17 mouse cellular contexts compared by ENCODE assay signal in genomic region chr3:55750445-55751065, GRCm38 (mm10). TPM values are rescaled to one million over a fixed set of nuclear protein-coding genes. Genes with fewer than 3 reads are reported as not detected.
DNase-seq lines count a peak whose midpoint lies in the region; ATAC-seq and TF ChIP-seq lines count a peak whose summit lies in the region.
"Had no signal": no experiment of that assay in that cellular context is flagged by ENCODE, and none has a peak within 500 bp of the region (broad histone marks: within the 10 kb centered on the region; RNA-seq: fewer than 3 reads in every experiment).

No protein-coding gene starts in this region.

- H3K9ac ChIP-seq in midbrain, embryonic 12.5 days (replicated peaks), result no peak overlapping the region
- H3K9ac ChIP-seq: heart, embryonic 12.5 days had no signal

- 57% methylated on average over 11 of the region's 11 CpGs for WGBS in midbrain, embryonic 12.5 days

- H3K4me3 ChIP-seq in layer of hippocampus, adult 2 months, result no peak overlapping the region
- H3K4me3 ChIP-seq in midbrain, embryonic 12.5 days, result no peak overlapping the region
- H3K4me3 ChIP-seq: erythroblast, embryonic 14.5 days; heart, embryonic 12.5 days; megakaryocyte, embryonic 14.5 days had no signal

- peak overlapping the region; percentile 59 for H3K27ac ChIP-seq in layer of hippocampus, adult 2 months
- H3K27ac ChIP-seq in midbrain, embryonic 12.5 days (replicated peaks), result peak overlapping the region; percentile 68

- no peak overlapping the region for H3K4me2 ChIP-seq in midbrain, embryonic 12.5 days (replicated peaks)
- H3K4me2 ChIP-seq: heart, embryonic 12.5 days had no signal

- H3K36me3 ChIP-seq in midbrain, embryonic 12.5 days, result no peaks in the 10 kb centered on the region
- H3K36me3 ChIP-seq: heart, embryonic 12.5 days had no signal

- peaks cover 40% of the 10 kb centered on the region for H3K4me1 ChIP-seq in midbrain, embryonic 12.5 days
- H3K4me1 ChIP-seq: megakaryocyte, embryonic 14.5 days had no signal

- no peaks in the 10 kb centered on the region; the same call in 1 of the 2 replicates for H3K27me3 ChIP-seq in midbrain, embryonic 12.5 days
- H3K27me3 ChIP-seq: heart, embryonic 12.5 days had no signal

- no peaks in the 10 kb centered on the region for H3K9me3 ChIP-seq in midbrain, embryonic 12.5 days
- H3K9me3 ChIP-seq: heart, embryonic 12.5 days; megakaryocyte, embryonic 14.5 days had no signal

- no peak for ATAC-seq in midbrain, embryonic 12.5 days (ENCODE audit: low FRiP score, low read depth)

- no peak for TF ChIP-seq CTCF in layer of hippocampus, adult 2 months (conservative IDR thresholded peaks at IDR 0.05)

- no peak for DNase-seq in layer of hippocampus, adult 2 months (ENCODE audit: low spot score in 2 of 2)
- DNase-seq in layer of hippocampus, adult 9-11 months, result no peak
- peak; percentile 38 for DNase-seq in gonadal fat pad, adult 2 months (ENCODE audit: low read depth)
- peak; percentile 93 for DNase-seq in retina, postnatal 1 day
- DNase-seq in kidney, adult 8-10 months, result no peak
- DNase-seq in ovary, adult 18-20 months (ENCODE audit: low spot score), result no peak
- DNase-seq: cerebellum, adult 9-10 months; embryo, embryonic 11 days; gastrocnemius, postnatal 25 days; right cerebral cortex, postnatal 25 days; thymus, adult 2 months had no signal

RNA-seq across cellular contexts. Expression of gene Mab21l1, which starts 31.8 kb away (rescaled TPM):
- total RNA-seq in layer of hippocampus, adult 2 months (2021), result under 1 TPM; 0.64 to 0.77 TPM
- polyA plus RNA-seq in gonadal fat pad, adult 2 months (2012; rRNA removed), result 0.04 TPM in 1 of 2 replicates, not detected in the other
- polyA plus RNA-seq in midbrain, embryonic 12.5 days (2016; fragmentation: Nextera tagmentation; extraction: Ambion mirVana), result 148 and 164 TPM in 2 replicates
- total RNA-seq: hematopoietic stem cell, adult 5-6 weeks; liver, adult 2 months had no signal
- polyA plus RNA-seq: erythroblast, embryonic 14.5 days; liver, adult 2 months; thymus, adult 2 months had no signal

Comparison
In these comparisons a context has a peak if more than half of its experiments do, and no peak if none do; other contexts are left out.
1. DNase-seq: peak in gonadal fat pad, adult 2 months (single experiment) and retina, postnatal 1 day (single experiment); none in layer of hippocampus, adult 2 months (0 of 2), layer of hippocampus, adult 9-11 months (single experiment), kidney, adult 8-10 months (0 of 2) and ovary, adult 18-20 months (single experiment).
2. RNA of gene Mab21l1, which starts 31.8 kb away (polyA plus RNA-seq): 148 to 164 TPM in midbrain, embryonic 12.5 days; 0.04 TPM in gonadal fat pad, adult 2 months; every median in the first group is over 100 times any median in the second.